Mouse (Mus musculus) left cerebral cortex, postnatal 4 days (tissue): ENCODE measurements at regions not wholly inside any gene's neighbourhood (a gene's known extent, or its start where the extent isn't known, plus 50 kb on each side); places are given as distances from the start of the nearest gene placed in this dataset.

Experiments
- DNase-seq: peaks from one replicate; pipeline ENCODE4 v3.0.0-alpha.2; 2022
- intact Hi-C: fragments of 180-260 bp; cut with DNase I; formaldehyde crosslinking; loops from one replicate; pipeline ENCODE4 v1.15.1; 2025

DNA sequence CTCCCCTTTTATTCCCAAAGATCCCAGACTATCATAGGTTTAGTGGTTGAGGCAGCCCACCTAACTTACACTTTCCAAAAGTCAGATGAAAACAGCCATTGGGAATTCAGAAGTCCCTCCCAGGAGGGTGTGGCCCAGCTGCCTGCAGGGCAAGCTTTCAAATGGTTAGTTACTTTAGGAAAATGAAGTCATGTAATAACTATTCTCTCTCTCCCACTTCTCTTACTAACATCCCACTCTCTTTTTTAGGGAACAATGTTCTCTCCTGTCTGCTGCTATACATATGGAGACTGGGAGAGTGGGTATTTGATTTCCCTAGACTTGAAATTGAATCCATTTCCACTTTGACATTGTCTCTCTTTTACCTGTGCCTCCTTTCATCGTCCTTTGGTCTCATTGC is 55.0 kb downstream of the Zfp648 start:
- no peak for DNase-seq

DNA sequence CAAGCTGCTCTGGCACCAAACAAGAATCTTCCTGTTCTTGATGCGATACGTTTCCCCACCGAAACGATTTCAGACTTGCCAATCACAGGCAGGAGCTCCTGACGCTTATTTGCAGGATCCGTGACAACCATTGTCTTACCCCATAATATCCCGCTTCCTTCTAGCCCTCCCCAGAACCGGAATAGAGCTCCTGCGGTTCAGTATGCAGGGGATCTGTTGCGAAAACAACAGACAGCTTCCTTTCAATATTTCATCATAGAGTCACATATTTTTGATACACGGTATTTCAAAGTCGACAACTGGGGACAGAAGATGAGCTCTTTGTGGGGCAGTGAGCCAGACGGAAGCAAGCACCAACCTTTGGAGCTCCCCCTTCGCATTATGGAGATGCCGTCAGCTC is 55.8 kb downstream of the Zfp648 start:
- intact Hi-C loops: no loop called here
- DNase-seq: peak; percentile 10

More for the DNA sequence above, 55.0 kb downstream of the Zfp648 start:
- intact Hi-C loops: no loop called here

DNA sequence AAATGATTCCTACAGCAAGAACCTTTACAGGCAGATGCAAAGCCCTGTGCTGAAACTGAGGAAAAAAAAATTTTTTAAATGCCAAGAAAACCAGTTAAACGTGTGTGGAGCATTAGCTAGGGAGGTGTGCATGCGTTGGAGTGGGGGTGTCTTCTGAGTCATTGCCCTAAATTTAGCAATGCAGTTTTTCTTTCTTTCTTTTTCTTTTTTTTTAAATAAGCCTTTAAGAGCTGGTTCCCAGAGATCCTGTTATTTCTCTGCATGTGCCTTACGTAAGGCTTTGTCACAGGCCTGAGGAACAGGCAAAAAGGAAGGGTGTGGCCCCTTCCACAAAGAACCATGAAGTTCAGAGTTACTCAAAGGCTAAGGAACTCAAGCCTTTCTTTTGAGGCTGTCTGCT is 57.5 kb downstream of the Zfp648 start:
- DNase-seq: no peak
- intact Hi-C loops: no loop called here

DNA sequence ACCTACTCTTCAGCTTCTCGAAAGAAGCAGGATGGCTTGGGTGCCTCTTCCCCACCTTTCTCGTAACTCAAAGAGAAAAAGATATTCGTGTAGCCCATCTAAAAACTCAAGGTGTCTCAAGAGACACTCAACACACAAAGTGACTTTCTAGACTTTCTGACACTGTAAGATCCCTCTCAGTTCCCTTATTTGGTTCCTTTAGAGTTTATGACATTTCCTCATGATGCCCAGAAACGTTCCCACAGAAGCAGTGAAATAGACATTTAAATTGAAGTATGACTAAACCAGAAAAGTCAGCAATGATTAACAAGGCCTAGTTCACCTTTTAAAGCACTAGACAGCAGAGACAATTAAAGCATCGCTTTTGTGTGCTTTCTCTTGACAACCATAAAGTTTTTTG is 59.4 kb downstream of the Zfp648 start:
- intact Hi-C loops: no loop called here
- no peak for DNase-seq

DNA sequence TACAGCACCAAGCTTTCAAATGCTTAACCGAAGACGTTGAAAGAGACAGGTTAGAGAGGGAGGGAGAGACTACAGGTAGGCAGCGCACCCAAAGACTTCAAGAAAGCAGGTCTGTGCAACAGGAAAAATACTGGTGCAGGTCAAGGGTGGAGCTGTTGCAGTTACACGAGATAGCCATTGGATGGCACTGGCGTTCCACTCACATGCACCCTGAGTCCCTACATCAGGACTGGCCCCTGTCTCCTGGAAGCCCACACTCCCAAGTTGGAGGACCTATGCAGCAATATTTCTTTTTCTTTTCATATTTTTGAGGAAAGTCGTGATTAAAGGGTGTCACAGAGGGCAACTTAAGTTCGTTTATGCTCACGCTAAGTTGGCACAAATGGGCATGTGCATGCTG is 80.5 kb downstream of the Zfp648 start:
- peak; percentile 54 for DNase-seq
- intact Hi-C loops: loop anchor here (2.0 to 5.0 kb wide), 2 partner anchors 447 to 726 kb away; no protein-coding TSS in a partner anchor

DNA sequence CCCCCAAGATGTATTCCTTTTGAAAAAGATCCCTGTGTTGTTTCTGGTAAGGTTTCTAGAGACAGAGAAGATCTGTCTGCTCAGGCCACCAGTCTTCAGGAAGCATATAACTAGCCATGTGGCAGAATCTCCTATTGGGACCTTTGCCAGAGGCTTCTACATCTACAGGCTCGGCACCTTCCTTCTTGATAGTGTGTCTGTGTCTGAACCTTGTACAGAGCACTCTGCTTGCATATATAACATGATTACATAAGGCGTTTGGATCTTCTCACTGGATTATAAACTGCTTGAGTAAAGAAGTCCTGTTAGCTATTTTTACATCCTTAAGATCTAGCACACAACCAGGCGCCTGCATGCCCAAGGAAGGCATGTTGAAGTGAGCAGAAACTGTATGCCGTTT is 85.1 kb downstream of the Zfp648 start:
- DNase-seq: no peak
- intact Hi-C loops: no loop called here

DNA sequence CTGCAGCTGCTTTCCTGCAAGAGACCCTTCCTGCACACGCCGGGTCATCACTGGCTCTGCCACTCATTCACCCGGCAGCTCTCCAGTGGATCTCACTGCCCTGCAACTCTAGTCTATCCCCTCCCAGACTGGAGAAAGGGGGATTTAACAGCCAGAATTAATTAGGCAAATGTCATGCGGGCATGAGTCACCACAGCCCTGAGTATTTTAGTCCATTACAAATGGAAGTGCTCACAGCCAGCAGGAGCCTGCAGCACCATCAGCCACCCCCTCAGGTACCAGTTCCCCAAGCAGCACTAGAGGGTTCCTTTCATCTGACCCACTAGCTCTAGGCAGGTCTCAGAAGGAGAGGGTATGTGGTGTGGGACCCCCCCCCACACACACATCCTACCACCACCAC is 91.7 kb downstream of the Zfp648 start:
- intact Hi-C loops: no loop called here
- DNase-seq: no peak

DNA sequence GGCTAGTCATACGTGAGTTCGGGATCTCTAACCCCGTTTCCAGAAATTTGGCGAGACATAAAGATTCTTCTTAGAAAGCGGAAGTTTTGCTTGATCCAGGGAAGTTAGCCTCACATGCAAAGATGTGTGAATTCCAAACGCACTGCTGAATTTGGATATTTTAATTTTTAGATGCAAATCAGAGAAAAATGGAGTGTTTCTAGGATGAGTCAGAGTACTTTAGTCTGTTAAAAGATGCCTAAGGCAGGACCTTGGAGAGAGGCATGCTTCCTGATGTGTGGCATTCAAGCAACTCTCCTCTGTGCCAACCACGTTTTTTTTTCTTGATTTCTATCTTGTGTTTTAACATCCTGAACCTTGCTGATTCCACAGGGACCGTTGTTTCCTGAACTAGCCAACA is 95.1 kb downstream of the Zfp648 start:
- DNase-seq: no peak
- intact Hi-C loops: no loop called here

DNA sequence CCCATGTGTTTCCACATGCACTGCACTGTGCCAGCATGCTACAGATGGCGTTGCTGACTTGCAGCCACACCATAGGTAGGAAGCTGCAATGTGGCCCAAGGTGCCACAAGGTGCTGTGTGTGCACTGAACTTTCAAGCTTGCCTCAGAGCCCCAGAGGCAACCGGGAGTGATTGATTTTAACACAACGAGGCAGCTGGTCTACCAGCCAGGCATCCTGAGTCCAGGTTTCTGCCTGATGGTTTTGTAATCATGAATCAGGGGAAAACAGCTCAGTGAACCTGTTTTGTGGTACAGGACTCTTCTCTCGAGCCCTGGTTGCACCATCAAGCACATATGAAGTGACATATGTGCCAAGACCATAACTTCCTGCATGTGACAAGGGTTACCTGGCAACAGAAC is 98.9 kb downstream of the Zfp648 start:
- peak; percentile 44 for DNase-seq
- intact Hi-C loops: no loop called here

DNA sequence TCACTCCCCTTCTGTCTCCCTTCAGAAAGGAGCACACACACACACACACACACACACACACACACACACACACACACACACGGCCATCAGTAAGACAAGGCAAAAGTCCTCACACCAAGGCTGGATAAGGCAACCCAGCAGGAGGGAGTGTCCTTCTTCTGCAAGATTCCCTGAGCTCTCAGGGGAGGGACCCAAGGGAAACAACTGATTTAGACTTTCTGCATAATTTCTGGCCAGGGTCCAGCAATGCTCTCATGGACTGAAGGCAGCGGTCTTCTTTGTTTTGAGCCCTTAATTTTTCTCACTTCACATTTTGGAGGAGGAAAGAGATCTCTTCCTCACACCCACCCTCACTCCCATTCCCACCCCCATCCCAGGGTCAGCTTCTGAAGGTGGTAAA is 108.7 kb downstream of the Zfp648 start:
- intact Hi-C loops: no loop called here
- DNase-seq: no peak
